Mouse (Mus musculus) hindbrain, postnatal 0 days (tissue): ENCODE measurements at regions not wholly inside any gene's neighbourhood (a gene's known extent, or its start where the extent isn't known, plus 50 kb on each side); places are given as distances from the start of the nearest gene placed in this dataset.

ENCODE experiments used
- ATAC-seq: fragments of 200-750 bp; cut with Nextera tagmentation; 2 replicates; pipeline ENCODE4 v1.8.0; 2017; ENCODE audit warnings: mild to moderate bottlenecking, moderate TSS enrichment, moderate library complexity
- DNase-seq: peaks from one replicate; pipeline ENCODE4 v3.0.0-alpha.2; 2015; ENCODE audit warnings: low spot score
- H3K27ac ChIP-seq: fragments of 300-500 bp; sonication (generic); 2 replicates; pipeline ENCODE4 v1.5.1; 2014; ENCODE audit warnings: mild to moderate bottlenecking
- H3K27me3 ChIP-seq: fragments of 300-500 bp; sonication (generic); 2 replicates; pipeline ENCODE4 v1.6.1; 2014; ENCODE audit warnings: low read length, mixed read lengths; ENCODE audit not compliant: insufficient read depth
- H3K36me3 ChIP-seq: fragments of 300-500 bp; sonication (generic); 2 replicates; pipeline ENCODE4 v1.6.1; 2014; ENCODE audit warnings: low read length, mixed read lengths; ENCODE audit not compliant: insufficient read depth
- H3K4me1 ChIP-seq: fragments of 300-500 bp; sonication (generic); 2 replicates; pipeline ENCODE4 v1.6.1; 2014; ENCODE audit warnings: antibody characterized with exemption, low read length, mixed read lengths; ENCODE audit not compliant: insufficient read depth
- H3K4me2 ChIP-seq: fragments of 300-500 bp; sonication (generic); 2 replicates; pipeline ENCODE4 v1.6.1; 2014; ENCODE audit warnings: low read depth, mild to moderate bottlenecking, low read length, moderate library complexity, mixed read lengths
- H3K4me3 ChIP-seq: fragments of 300-500 bp; sonication (generic); 2 replicates; pipeline ENCODE4 v1.5.1; 2014; ENCODE audit warnings: low read length
- H3K9ac ChIP-seq: fragments of 300-500 bp; sonication (generic); replicated peaks from 2 replicates; pipeline ENCODE4 v1.6.1; 2014; ENCODE audit warnings: mild to moderate bottlenecking, low read length, moderate library complexity, mixed read lengths
- H3K9me3 ChIP-seq: fragments of 300-500 bp; sonication (generic); 2 replicates; pipeline ENCODE4 v1.6.1; 2016; ENCODE audit warnings: low read length, mixed read lengths
- CTCF ChIP-seq: IDR thresholded peaks from 2 replicates; pipeline ENCODE4 v1.5.1; 2016; ENCODE audit warnings: antibody characterized with exemption, control low read depth, low read depth
- WGBS: fragments of 180-500 bp; shearing (Covaris S2); extraction: QIAGEN DNeasy Blood & Tissue Kit; methylation state at CpG from one replicate; pipeline ENCODE4 v1.1.7; 2014; 5-methylcytosine and 5-hydroxymethylcytosine counted together

DNA sequence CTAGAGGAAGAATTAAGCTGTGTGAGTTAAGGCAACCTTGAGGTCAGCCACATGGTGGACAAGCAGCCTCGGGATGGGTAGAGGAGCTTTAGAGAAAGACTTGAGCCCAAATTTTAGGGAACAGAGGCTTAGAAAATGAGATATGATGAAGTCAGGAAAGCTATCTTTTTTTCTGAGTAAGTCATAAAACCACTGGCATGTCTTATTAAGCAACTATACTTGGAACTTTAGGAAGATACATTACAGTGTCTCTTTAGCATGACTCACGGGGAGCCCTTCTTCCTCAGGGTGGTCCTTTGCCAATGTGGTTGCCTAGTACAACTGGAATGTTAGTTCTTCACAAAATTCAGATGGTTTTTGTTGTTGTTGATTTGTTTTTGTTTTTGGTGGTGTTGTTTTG lies 992.1 kb upstream of the Tmprss15 start:
- no peak for TF ChIP-seq CTCF
- Histone ChIP-seq H3K9me3 (no peaks in the 10 kb centered on the region), H3K4me3 (no peak overlapping the region), H3K4me1 (no peaks in the 10 kb centered on the region), H3K27me3 (no peaks in the 10 kb centered on the region), H3K9ac (no peak overlapping the region), H3K4me2 (no peak overlapping the region), H3K27ac (no peak overlapping the region), H3K36me3 (no peaks in the 10 kb centered on the region)
- WGBS = 87% methylated on average over 2 of the region's 2 CpGs
- ATAC-seq (no peak), DNase-seq (no peak)

DNA sequence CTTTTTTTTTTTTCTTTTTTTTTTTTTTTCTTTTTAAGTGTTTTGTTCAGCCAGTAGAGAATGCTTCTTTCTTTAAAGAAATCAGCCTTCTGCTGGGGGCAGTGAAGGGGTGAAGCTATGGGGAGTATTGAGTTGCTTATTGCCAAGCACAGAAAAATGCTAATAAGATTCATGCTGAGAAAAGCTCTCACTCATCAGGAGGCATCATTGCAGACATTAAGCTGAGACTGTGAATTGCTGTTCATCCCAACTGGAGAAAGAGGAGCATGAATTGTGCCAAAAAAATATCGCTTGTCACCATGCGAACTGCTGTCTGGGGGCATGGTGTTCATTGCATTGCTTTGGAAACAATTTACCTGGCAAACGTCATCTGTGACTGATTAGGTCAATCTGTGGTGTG lies 982.8 kb upstream of the Tmprss15 start:
- Histone ChIP-seq H3K36me3 (no peaks in the 10 kb centered on the region), H3K4me3 (no peak overlapping the region), H3K4me2 (no peak overlapping the region), H3K9ac (no peak overlapping the region), H3K4me1 (no peaks in the 10 kb centered on the region), H3K27me3 (no peaks in the 10 kb centered on the region), H3K9me3 (no peaks in the 10 kb centered on the region), H3K27ac (no peak overlapping the region)
- ATAC-seq = no peak
- peak; percentile 52 for DNase-seq
- no peak for TF ChIP-seq CTCF
- 34% methylated on average over 3 of the region's 3 CpGs for WGBS
